Mouse (Mus musculus) midbrain, embryonic 16.5 days (tissue): ENCODE data around the gene Kctd12. TPM values are rescaled to one million over a fixed set of nuclear protein-coding genes. Genes with fewer than 3 reads are reported as not detected.

Experiments
- ATAC-seq: fragments of 200-750 bp; cut with Nextera tagmentation; 2 replicates; pipeline ENCODE4 v1.8.0; 2017; ENCODE audit warnings: moderate TSS enrichment
- H3K27ac ChIP-seq: fragments of 300-500 bp; sonication (generic); 2 replicates; pipeline ENCODE4 v1.5.1; 2014; ENCODE audit warnings: mild to moderate bottlenecking, low read length, mixed read lengths
- H3K27me3 ChIP-seq: fragments of 300-500 bp; sonication (generic); 2 replicates; pipeline ENCODE4 v1.6.1; 2014; ENCODE audit warnings: low read depth, low read length, mixed read lengths; ENCODE audit not compliant: control insufficient read depth, insufficient read depth
- H3K36me3 ChIP-seq: fragments of 300-500 bp; sonication (generic); 2 replicates; pipeline ENCODE4 v1.6.1; 2014; ENCODE audit warnings: mild to moderate bottlenecking, low read length, moderate library complexity, mixed read lengths; ENCODE audit not compliant: control insufficient read depth, insufficient read depth
- H3K4me1 ChIP-seq: fragments of 300-500 bp; sonication (generic); 2 replicates; pipeline ENCODE4 v1.6.1; 2014; ENCODE audit warnings: mild to moderate bottlenecking, low read length, mixed read lengths; ENCODE audit not compliant: control insufficient read depth, insufficient read depth
- H3K4me2 ChIP-seq: fragments of 300-500 bp; sonication (generic); 2 replicates; pipeline ENCODE4 v1.6.1; 2014; ENCODE audit warnings: mild to moderate bottlenecking, low read length, mixed read lengths
- H3K4me3 ChIP-seq: fragments of 300-500 bp; sonication (generic); 2 replicates; pipeline ENCODE4 v1.5.1; 2014; ENCODE audit warnings: low read depth, mild to moderate bottlenecking, low read length, moderate library complexity, mixed read lengths
- H3K9ac ChIP-seq: fragments of 300-500 bp; sonication (generic); 2 replicates; pipeline ENCODE4 v1.6.1; 2014; ENCODE audit warnings: low read depth, low read length, mixed read lengths
- H3K9me3 ChIP-seq: fragments of 300-500 bp; sonication (generic); replicated peaks from 2 replicates; pipeline ENCODE4 v1.6.1; 2014; ENCODE audit warnings: mild to moderate bottlenecking, low read length, mixed read lengths; ENCODE audit not compliant: control insufficient read depth, poor library complexity, severe bottlenecking
- WGBS: fragments of 180-500 bp; shearing (Covaris S2); extraction: QIAGEN DNeasy Blood & Tissue Kit; methylation state at CpG from one replicate; pipeline ENCODE4 v1.1.7; 2014; 5-methylcytosine and 5-hydroxymethylcytosine counted together
- microRNA-seq: library from miRNA; unstranded; fragments of <30 nt; microRNA quantifications from one replicate; pipeline ENCODE4, GENCODE M21; 2017
- polyA plus RNA-seq: library from polyadenylated mRNA; unstranded; fragments of >200 nt; fragmentation: Nextera tagmentation; extraction: Ambion mirVana; gene quantifications from 2 replicates; pipeline ENCODE4 v1.2.1, GENCODE M21; 2015

The Kctd12 gene
- polyA plus RNA-seq, 1 experiment from 2014 or later: 17.0 TPM

DNA sequence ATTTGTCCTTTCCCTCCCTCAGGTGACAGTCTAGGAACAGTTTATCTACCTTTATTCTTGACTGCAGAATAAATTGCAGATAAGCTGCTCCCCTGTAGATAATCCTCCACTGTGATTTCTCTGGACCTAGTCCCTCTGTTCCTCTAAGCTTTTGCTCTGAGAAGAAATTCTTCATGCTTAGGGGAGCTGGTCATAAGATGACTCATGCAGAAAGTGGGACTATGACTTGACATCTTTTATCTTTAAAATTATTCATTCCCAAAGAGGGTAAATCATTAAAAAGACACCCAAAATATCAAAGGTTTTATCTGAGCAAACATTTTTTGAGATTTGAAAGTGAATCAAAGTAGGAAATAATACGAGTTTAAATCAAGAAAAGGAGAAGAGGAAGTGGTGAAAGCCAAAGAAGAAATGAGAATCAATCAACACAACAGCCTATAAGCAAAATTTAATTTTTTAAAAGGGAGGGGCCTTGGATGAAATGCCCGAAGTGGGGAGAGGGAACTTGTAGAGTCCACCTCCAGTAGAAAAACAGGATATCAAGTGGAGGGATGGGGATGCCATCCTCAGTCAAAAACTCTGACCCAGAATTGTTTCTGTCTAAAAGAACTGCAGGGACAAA is 40.1 kb downstream of the Kctd12 start:
- no peak overlapping the region for H3K9ac ChIP-seq
- H3K36me3 ChIP-seq: no peaks in the 10 kb centered on the region
- H3K4me2 ChIP-seq: no peak overlapping the region
- H3K4me1 ChIP-seq: no peaks in the 10 kb centered on the region
- H3K27me3 ChIP-seq: no peaks in the 10 kb centered on the region
- 74% methylated on average over 2 of the region's 2 CpGs for WGBS
- ATAC-seq: no peak
- H3K4me3 ChIP-seq: no peak overlapping the region
- no peak overlapping the region for H3K27ac ChIP-seq
- no peaks in the 10 kb centered on the region for H3K9me3 ChIP-seq

DNA sequence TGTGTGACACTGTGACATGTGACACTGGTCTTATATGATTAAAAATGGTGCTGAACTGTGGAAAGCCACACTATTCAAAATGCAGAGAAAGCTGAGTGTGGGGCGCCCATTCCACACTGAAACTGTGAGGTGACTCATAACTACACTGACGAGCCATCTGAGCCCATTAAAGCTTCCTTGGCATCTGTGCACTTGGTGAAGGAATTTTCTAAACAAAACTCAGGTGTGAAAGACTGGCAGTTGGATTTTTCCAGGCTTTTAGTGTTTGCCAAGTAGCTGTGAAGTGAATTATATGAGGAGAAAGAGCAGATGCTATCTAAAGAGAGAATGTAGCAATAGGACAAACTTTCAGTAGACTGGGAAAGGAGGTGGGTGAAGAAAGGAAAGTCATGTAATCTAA is 47.6 kb downstream of the Kctd12 start:
- no peaks in the 10 kb centered on the region for H3K36me3 ChIP-seq
- no peaks in the 10 kb centered on the region for H3K9me3 ChIP-seq
- H3K4me3 ChIP-seq: no peak overlapping the region
- no peak for ATAC-seq
- no peaks in the 10 kb centered on the region for H3K4me1 ChIP-seq
- no peak overlapping the region for H3K4me2 ChIP-seq
- 81% methylated on average over 2 of the region's 2 CpGs for WGBS
- no peak overlapping the region for H3K27ac ChIP-seq
- no peaks in the 10 kb centered on the region for H3K27me3 ChIP-seq
- H3K9ac ChIP-seq: no peak overlapping the region

DNA sequence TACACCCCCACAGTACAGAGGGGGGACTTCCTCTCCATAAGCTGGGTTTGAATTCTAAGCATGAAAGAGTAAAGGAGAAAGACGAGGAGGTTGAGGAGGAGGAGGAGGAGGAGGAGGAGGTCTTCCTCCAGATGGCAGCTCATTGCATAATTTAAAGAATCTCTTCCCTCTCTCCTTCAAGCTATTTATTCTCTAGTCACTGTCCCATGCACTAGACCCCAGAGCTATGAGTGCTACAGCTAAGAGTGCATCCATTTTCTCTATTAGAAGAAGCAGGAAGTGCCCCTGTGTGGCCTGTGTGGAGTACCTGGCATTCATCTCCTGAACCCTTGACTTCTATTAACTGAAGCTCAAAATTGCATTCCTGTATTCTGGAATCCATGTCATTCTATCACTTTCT is 51.5 kb downstream of the Kctd12 start:
- Histone ChIP-seq H3K4me2 (no peak overlapping the region), H3K36me3 (no peaks in the 10 kb centered on the region), H3K9me3 (no peaks in the 10 kb centered on the region), H3K27ac (no peak overlapping the region), H3K4me1 (no peaks in the 10 kb centered on the region), H3K27me3 (no peaks in the 10 kb centered on the region), H3K4me3 (no peak overlapping the region), H3K9ac (no peak overlapping the region)
- no peak for ATAC-seq
- 50% methylated on average over 1 of the region's 1 CpGs for WGBS

DNA sequence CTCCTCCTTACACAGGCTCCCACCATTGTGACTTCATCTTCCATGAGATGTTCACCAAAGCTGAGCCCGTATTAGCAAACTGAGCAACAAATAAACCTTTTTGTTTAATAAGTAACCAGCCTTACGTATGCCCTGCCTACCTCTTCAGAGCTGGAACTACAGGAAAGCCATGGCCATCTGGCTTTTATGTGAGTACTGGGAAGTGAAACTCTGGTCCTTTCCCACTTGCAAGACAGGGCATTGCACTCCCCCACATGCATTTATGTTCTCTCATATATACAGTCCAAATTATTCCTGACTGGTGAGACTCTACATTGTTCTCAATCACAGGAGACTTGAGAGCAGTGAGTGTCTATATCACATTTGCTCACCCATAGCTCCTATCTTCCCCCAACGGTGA is 52.9 kb downstream of the Kctd12 start:
- H3K4me1 ChIP-seq: no peaks in the 10 kb centered on the region
- H3K36me3 ChIP-seq: no peaks in the 10 kb centered on the region
- no peak overlapping the region for H3K27ac ChIP-seq
- 91% methylated on average over 3 of the region's 3 CpGs for WGBS
- H3K4me2 ChIP-seq: no peak overlapping the region
- H3K27me3 ChIP-seq: no peaks in the 10 kb centered on the region
- H3K9ac ChIP-seq: no peak overlapping the region
- no peak overlapping the region for H3K4me3 ChIP-seq
- ATAC-seq: no peak
- H3K9me3 ChIP-seq: no peaks in the 10 kb centered on the region

GRCm38 (mm10) chr14:102927847-102928466 is 54.5 kb downstream of the Kctd12 start:
- no peaks in the 10 kb centered on the region for H3K36me3 ChIP-seq
- no peak overlapping the region for H3K9ac ChIP-seq
- 92% methylated on average over 5 of the region's 5 CpGs for WGBS
- H3K4me2 ChIP-seq: no peak overlapping the region
- H3K9me3 ChIP-seq: no peaks in the 10 kb centered on the region
- no peak overlapping the region for H3K4me3 ChIP-seq
- ATAC-seq: no peak
- no peak overlapping the region for H3K27ac ChIP-seq
- H3K4me1 ChIP-seq: no peaks in the 10 kb centered on the region
- H3K27me3 ChIP-seq: no peaks in the 10 kb centered on the region

Small RNAs within 50 kb of the gene (microRNA-seq; reads per million reads assigned to microRNA genes)
- gene Mir5130: not detected

Other genes with a start within 250 kb of the Kctd12 start
- not detected in 2 replicates for gene Acod1, start 64.3 kb upstream of the Kctd12 start, polyA plus RNA-seq
- gene Cln5, start 87.6 kb upstream of the Kctd12 start, polyA plus RNA-seq: 10.7 and 11.1 TPM in 2 replicates
- 22.1 and 23.2 TPM in 2 replicates for gene Fbxl3, start 116.9 kb upstream of the Kctd12 start, polyA plus RNA-seq